Mouse (Mus musculus) thymus, adult 2 months (tissue): ENCODE results near the gene Igtp.

ENCODE experiments used
- CTCF ChIP-seq: fragments of 200-500 bp; IDR thresholded peaks from 2 replicates; pipeline ENCODE4 v1.5.1; 2012; ENCODE audit warnings: mild to moderate bottlenecking, control low read depth, low read length, moderate library complexity, borderline replicate concordance; ENCODE audit not compliant: control insufficient read depth, poor library complexity, insufficient read depth; ENCODE audit errors: extremely low read depth
- POLR2A ChIP-seq: fragments of 200-500 bp; IDR thresholded peaks from 2 replicates; pipeline ENCODE4 v1.6.1; 2012; ENCODE audit warnings: mild to moderate bottlenecking, low read length, control low read depth, moderate library complexity; ENCODE audit not compliant: control insufficient read depth, poor library complexity, insufficient read depth; ENCODE audit errors: extremely low read depth

DNA sequence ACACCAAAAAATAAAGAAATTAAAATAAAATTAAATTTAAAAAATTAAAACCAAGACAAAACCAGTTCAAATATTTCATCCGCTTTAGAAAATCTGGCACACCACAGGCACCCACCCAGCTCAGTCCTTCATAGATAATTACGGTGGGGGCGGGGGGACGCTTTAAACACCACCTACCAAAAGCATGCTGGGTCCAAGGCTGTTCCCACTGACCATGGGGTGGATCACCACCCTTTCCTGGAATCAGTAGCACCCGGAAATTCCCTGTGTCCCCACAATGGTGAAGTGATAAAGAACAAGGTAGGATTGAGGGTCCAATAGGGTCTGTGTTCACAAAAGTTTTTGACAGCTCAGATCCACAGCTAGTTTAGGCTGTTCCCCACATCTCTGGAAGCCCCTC is 16.5 kb downstream of the Igtp start:
- no peak for TF ChIP-seq CTCF
- TF ChIP-seq POLR2A, result no peak
